Mouse (Mus musculus): ENCODE measurements at regions not wholly inside any gene's neighbourhood (a gene's known extent, or its start where the extent isn't known, plus 50 kb on each side); places are given as distances from the start of the nearest gene placed in this dataset.

- no peak for DNase-seq (ENCODE audit: low read depth, low spot score)
- H3K4me1 ChIP-seq (ENCODE audit: control insufficient read depth in 1 of 2, insufficient read depth in 2 of 2, low read length in 2 of 2): no peaks in the 10 kb centered on the region
- H3K9me3 ChIP-seq (replicated peaks; ENCODE audit: insufficient read depth, low read length): no peaks in the 10 kb centered on the region
- H3K36me3 ChIP-seq (ENCODE audit: control insufficient read depth in 1 of 2, insufficient read depth in 2 of 2, low read length in 2 of 2): no peaks in the 10 kb centered on the region
- H3K79me2 ChIP-seq (ENCODE audit: control insufficient read depth, insufficient read depth, low read length, poor library complexity): no peaks in the 10 kb centered on the region
- no peak overlapping the region for H3K9ac ChIP-seq (ENCODE audit: control insufficient read depth, low read depth, low read length, poor library complexity, severe bottlenecking)
- TF ChIP-seq MAZ (IDR thresholded peaks at IDR 0.05; ENCODE audit: low read depth, low read length): no peak
- TF ChIP-seq BHLHE40 (IDR thresholded peaks at IDR 0.05; ENCODE audit: borderline replicate concordance, low read depth, low read length): no peak
- no peak for TF ChIP-seq POLR2A (IDR thresholded peaks at IDR 0.05; ENCODE audit: control insufficient read depth in 1 of 2, insufficient read depth in 1 of 2, low read depth in 1 of 2, low read length in 2 of 2, poor library complexity in 1 of 2)
- TF ChIP-seq POLR2AphosphoS5 (IDR thresholded peaks at IDR 0.05; ENCODE audit: borderline replicate concordance, low read depth, low read length): no peak
- TF ChIP-seq ETS1 (IDR thresholded peaks at IDR 0.05; ENCODE audit: low read depth, low read length): no peak
- TF ChIP-seq GATA1 (IDR thresholded peaks at IDR 0.05; ENCODE audit: low read depth, low read length): no peak
- TF ChIP-seq ELF1 (IDR thresholded peaks at IDR 0.05; ENCODE audit: low read depth, low read length): no peak
- TF ChIP-seq POLR2AphosphoS2 (IDR thresholded peaks at IDR 0.05; ENCODE audit: low read length): no peak
- TF ChIP-seq ZKSCAN1 (IDR thresholded peaks at IDR 0.05; ENCODE audit: low read depth, low read length): no peak
- no peak for TF ChIP-seq NRF1 (IDR thresholded peaks at IDR 0.05; ENCODE audit: insufficient read depth, low read depth, low read length, poor library complexity, severe bottlenecking)
- no peak overlapping the region for H3K4me3 ChIP-seq (ENCODE audit: control insufficient read depth in 1 of 2, insufficient read depth in 1 of 2, low read depth in 2 of 2, low read length in 2 of 2)
- H3K27me3 ChIP-seq (ENCODE audit: control insufficient read depth in 1 of 2, insufficient read depth in 2 of 2, low read length in 2 of 2): no peaks in the 10 kb centered on the region
- no peak overlapping the region for H3K27ac ChIP-seq (ENCODE audit: control insufficient read depth, low read depth, low read length)
Observed at GRCm38 (mm10) chr17:52210483-52210882, 377.4 kb upstream of the Satb1 start.

- Histone ChIP-seq H3K27me3 (ENCODE audit: control insufficient read depth in 1 of 2, insufficient read depth in 2 of 2, low read length in 2 of 2) (no peaks in the 10 kb centered on the region), H3K79me2 (ENCODE audit: control insufficient read depth, insufficient read depth, low read length, poor library complexity) (no peaks in the 10 kb centered on the region), H3K4me1 (ENCODE audit: control insufficient read depth in 1 of 2, insufficient read depth in 2 of 2, low read length in 2 of 2) (no peaks in the 10 kb centered on the region), H3K9ac (ENCODE audit: control insufficient read depth, low read depth, low read length, poor library complexity, severe bottlenecking) (no peak overlapping the region), H3K4me3 (ENCODE audit: control insufficient read depth in 1 of 2, insufficient read depth in 1 of 2, low read depth in 2 of 2, low read length in 2 of 2) (no peak overlapping the region), H3K9me3 (replicated peaks; ENCODE audit: insufficient read depth, low read length) (no peaks in the 10 kb centered on the region), H3K27ac (ENCODE audit: control insufficient read depth, low read depth, low read length) (no peak overlapping the region), H3K36me3 (ENCODE audit: control insufficient read depth in 1 of 2, insufficient read depth in 2 of 2, low read length in 2 of 2) (no peaks in the 10 kb centered on the region)
- no peak for DNase-seq (ENCODE audit: low read depth, low spot score)
- TF ChIP-seq NELFE (IDR thresholded peaks at IDR 0.05; ENCODE audit: low read depth, low read length): no peak
- TF ChIP-seq NRF1 (IDR thresholded peaks at IDR 0.05; ENCODE audit: insufficient read depth, low read depth, low read length, poor library complexity, severe bottlenecking): no peak
- TF ChIP-seq TAL1 (IDR thresholded peaks at IDR 0.05; ENCODE audit: low read length): no peak
- no peak for TF ChIP-seq KAT2A (conservative IDR thresholded peaks at IDR 0.05; ENCODE audit: low read depth, low read length)
- no peak for TF ChIP-seq MEF2A (IDR thresholded peaks at IDR 0.05; ENCODE audit: extremely low read depth, insufficient replicate concordance, low read depth, low read length, poor library complexity, severe bottlenecking)
- TF ChIP-seq MXI1 (IDR thresholded peaks at IDR 0.05; ENCODE audit: low read depth, low read length): no peak
- no peak for TF ChIP-seq ZNF384 (IDR thresholded peaks at IDR 0.05; ENCODE audit: low read depth, low read length)
- no peak for TF ChIP-seq MYC (IDR thresholded peaks at IDR 0.05; ENCODE audit: low read depth, low read length)
Observed at GRCm38 (mm10) chr17:52197731-52198130, 364.6 kb upstream of the Satb1 start.
